Mouse (Mus musculus): ENCODE data around the gene C530008M17Rik. TPM values are rescaled to one million over a fixed set of nuclear protein-coding genes. Genes with fewer than 3 reads are reported as not detected.

C530008M17Rik gene
- total RNA-seq, 2 experiments from 2014 or later: 89.9 to 92.4 TPM

DNA sequence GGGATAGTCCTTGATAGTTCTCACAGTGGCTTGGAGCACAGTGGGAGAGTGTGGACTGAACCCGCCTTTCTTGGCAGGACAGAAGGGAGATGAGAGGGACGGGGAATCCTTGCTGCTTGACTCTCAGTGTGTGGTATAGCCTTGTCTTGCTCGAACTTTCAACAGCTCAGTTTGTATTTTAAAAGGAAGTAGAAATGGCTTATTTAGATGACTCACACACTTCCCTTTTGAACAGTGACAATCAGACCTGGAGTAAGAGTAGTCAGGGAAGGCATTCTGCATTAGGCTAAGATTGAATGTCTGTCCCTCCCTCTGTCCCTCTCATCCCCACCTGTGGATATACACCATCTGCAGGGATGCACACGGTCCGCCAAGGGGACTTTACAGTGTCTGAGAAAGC is 115.1 kb downstream of the C530008M17Rik start:
- no peak for DNase-seq (ENCODE audit: low spot score in 2 of 2)
- no peak for TF ChIP-seq CTCF (conservative IDR thresholded peaks at IDR 0.05)
- Histone ChIP-seq H3K4me3 (no peak overlapping the region), H3K27ac (no peak overlapping the region)

DNA sequence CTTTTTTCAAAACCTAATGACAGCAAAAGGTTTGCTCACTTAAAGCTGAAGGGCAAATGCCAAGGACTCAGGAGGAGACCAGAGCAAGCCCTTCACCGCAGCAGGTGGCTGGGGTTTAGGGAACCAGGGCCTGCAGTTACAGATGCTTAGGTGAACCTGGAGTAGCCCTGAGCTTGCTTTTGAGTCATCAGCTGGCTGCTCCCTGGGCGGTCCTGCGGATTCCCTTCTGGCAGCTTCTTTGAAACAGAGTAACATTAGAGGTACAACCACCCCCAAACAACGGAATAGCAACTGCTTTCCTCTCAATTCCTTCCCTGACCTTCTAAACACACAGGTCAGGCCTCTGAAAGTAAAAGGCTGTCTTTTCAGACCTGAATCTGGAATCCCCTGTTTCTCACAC is 116.5 kb downstream of the C530008M17Rik start:
- no peak for TF ChIP-seq CTCF (conservative IDR thresholded peaks at IDR 0.05)
- Histone ChIP-seq H3K4me3 (no peak overlapping the region), H3K27ac (no peak overlapping the region)
- no peak for DNase-seq (ENCODE audit: low spot score in 2 of 2)

DNA sequence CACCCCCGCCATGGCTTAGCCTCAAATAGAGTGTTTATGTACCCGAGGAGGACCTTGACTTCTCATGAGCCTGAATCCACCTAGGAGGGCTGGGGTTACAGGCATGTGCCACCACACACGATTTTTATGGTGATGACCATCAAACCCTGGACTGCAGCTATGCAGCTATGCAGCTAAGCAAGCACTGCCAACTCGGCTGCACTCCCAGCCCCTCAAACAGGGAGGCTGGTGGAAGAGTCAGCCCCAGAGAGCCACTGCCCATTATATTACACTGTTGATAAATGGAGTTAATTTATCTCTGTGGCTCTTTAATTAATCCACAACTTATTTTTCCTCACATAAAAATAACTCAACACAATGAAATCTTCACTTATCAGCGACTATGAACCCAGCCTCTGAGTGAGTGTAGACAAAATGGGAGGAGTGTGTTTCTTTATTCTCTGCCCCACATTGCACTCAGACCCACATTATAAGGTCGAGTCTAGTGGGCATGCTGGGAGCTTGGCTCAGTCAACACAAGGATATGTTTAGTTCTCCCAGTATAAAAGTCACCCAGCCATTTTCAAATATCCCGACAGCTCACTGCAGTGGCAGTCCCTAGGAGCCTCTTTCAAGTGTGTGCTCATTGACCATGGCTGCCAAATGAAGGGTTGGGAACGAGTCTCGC is 117.3 kb downstream of the C530008M17Rik start:
- TF ChIP-seq CTCF (conservative IDR thresholded peaks at IDR 0.05): no peak
- H3K27ac ChIP-seq: no peak overlapping the region
- H3K4me3 ChIP-seq: no peak overlapping the region
- no peak for DNase-seq (ENCODE audit: low spot score in 2 of 2)

DNA sequence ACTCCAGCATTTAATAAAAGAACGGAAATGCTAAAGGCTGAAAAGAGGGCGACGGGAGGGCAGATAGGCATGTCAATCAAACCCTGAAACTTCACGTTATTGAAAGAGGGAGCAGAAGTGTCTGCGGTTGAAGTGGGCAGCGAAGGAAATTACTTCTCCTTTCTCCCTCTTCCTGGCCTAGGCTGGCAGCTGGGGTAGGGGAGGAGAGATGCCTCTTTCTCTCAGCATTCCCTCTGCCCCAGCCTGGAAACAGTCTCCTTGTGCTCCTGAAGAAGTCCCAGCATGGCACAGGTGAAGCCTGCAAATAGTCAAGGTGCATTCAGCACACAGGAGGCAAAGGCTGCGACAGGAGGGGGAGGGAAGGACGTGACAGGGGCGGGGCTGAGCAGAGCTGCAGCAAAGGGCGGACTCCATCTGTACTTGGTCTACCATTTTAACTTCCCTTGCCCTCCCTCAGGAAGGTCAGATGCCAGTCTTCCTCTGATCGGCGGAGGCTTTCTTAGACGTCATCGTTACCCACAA is 122.8 kb downstream of the C530008M17Rik start:
- no peak for TF ChIP-seq CTCF (conservative IDR thresholded peaks at IDR 0.05)
- H3K4me3 ChIP-seq: no peak overlapping the region
- DNase-seq (ENCODE audit: low spot score in 2 of 2): no peak
- H3K27ac ChIP-seq: no peak overlapping the region

DNA sequence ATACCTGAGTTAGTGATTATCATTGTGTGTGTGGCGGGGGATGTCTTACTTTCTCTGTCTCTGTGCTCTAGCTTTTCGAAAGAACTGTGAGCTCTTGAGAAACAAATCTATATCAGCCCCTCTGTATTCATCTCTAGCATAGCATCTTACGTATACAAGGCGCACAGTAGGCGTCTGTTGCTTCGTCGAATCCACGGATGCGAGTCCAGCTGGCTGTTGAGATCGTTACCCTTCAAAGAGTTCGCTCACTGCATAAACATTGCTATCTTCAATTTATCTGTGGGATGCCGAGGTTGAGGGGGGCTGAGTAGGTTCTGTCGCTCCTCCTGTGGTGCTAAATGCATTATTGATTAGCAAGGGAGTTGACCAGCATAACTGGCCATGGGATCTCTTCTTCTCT is 125.6 kb downstream of the C530008M17Rik start:
- no peak for DNase-seq (ENCODE audit: low spot score in 2 of 2)
- TF ChIP-seq CTCF (conservative IDR thresholded peaks at IDR 0.05): no peak
- Histone ChIP-seq H3K4me3 (no peak overlapping the region), H3K27ac (peak overlapping the region; percentile 12; the same call in 1 of the 2 replicates)

DNA sequence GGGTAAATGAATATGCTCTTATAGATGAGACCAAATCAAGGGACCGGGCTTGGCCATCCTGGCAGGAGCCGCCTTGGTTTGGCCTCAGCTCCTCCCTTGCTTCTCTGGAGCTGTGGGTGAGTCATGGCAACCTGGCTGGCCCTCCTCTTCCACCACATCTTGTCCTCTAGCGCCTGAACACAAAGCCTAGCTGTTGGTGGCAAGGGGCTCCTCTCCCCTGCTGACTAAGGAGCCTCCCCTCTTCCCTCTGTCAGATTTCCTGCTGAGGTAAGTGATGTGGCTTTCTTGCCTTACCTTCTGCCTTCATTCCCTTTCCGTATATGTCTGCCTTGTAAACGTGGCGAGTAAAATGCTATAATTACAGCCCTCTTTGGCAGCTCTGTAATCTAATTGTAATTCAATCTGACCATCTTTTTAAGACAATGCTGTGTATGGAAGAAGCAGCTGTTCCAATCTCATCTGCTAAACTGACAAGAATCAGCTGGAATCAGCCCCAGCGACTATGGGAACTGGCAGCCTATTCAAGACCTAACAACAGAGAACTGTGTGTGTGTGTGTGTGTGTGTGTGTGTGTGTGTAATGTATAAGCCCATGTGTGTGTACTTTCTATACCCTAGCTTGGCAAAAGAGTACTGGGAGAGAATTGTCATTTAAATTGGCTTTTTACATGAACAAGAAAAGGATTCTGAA is 126.2 kb downstream of the C530008M17Rik start:
- H3K4me3 ChIP-seq: no peak overlapping the region
- no peak for TF ChIP-seq CTCF (conservative IDR thresholded peaks at IDR 0.05)
- peak overlapping the region; percentile 12; the same call in 1 of the 2 replicates for H3K27ac ChIP-seq
- no peak for DNase-seq (ENCODE audit: low spot score in 2 of 2)

DNA sequence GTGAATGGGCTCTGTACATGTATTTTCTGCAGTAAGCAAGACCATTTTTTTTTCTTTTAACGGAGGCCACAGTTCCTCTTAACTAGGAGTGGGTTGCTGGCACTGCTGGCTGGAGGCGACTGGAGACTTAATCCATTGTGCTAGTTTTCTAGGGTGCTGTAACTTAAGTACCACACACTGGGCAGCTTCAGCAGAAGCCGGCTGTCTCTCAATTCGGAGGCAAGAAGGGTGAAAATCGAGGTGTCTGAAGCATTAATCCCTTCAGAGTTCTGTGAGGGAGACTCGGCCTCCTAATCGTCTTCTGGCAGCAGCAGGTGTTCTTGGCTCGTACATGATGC is 126.8 kb downstream of the C530008M17Rik start:
- Histone ChIP-seq H3K4me3 (no peak overlapping the region), H3K27ac (no peak overlapping the region)
- DNase-seq (ENCODE audit: low spot score in 2 of 2): no peak
- no peak for TF ChIP-seq CTCF (conservative IDR thresholded peaks at IDR 0.05)

DNA sequence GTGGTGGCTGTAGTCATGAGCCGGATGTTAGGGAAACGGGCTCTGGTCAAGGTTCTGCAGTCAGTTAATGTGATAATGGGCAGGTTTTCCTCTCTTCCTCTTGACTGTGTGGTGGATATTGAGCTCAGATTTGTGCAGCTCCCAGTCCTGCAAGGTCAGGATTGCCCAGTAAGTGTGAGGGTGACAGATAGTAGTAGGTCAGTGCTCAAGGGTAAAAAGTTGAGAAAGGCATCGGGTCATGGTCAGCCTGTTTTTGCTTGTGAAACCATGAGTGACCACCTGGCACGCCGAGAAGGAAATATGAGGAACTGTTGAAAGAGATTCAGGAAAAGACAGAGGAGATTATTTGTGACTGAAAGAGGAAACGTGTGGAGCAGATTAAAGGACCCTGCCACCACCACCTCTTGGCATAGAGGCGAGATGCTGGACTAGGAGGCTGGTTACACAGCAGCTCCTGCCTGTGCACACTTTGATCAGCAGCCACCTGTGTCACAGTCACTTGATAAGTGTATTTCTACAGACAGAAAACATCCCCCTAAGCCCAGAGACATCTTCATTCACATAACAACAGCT is 127.9 kb downstream of the C530008M17Rik start:
- Histone ChIP-seq H3K27ac (no peak overlapping the region), H3K4me3 (no peak overlapping the region)
- DNase-seq (ENCODE audit: low spot score in 2 of 2): no peak
- TF ChIP-seq CTCF (conservative IDR thresholded peaks at IDR 0.05): no peak

DNA sequence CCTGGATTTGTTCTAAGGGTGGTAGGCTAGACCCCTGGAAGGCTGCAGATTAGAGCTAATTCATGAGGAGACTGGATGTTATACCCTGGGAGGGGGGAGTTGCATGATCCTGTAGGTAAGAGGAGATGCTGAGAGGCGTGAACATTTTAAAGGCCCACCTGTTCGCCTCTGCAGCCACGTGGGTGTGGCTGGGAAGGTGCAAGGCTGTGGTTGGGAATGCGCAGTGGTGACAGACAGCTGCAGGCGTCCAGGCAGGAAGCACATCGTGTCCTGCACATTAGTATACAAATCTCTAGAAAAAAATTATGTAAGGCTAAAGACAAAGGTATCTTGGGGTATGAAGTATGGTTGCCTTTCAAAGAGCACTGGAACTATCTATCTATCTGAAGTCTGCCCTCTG is 128.7 kb downstream of the C530008M17Rik start:
- H3K27ac ChIP-seq: no peak overlapping the region
- no peak overlapping the region for H3K4me3 ChIP-seq
- no peak for DNase-seq (ENCODE audit: low spot score in 2 of 2)
- no peak for TF ChIP-seq CTCF (conservative IDR thresholded peaks at IDR 0.05)

DNA sequence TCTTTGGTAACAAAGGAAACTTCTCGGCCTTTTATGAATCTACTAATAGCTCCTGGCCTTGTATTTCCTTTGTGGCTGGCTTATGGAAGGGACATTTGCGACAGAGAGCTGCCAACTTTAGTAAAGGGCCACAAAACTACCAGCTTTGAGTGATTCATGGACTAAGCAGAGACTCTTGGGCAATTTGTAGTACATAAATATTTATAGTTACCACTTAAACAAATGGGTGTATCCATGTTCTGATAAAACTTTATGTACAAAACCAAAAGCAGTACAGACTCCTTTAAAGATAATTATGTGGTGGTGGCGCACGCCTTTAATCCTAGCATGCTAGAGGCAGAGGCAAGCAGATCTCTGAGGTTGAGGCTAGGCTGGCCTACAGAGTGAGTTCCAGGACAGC is 133.6 kb downstream of the C530008M17Rik start:
- TF ChIP-seq CTCF (conservative IDR thresholded peaks at IDR 0.05): no peak
- no peak overlapping the region for H3K4me3 ChIP-seq

DNA sequence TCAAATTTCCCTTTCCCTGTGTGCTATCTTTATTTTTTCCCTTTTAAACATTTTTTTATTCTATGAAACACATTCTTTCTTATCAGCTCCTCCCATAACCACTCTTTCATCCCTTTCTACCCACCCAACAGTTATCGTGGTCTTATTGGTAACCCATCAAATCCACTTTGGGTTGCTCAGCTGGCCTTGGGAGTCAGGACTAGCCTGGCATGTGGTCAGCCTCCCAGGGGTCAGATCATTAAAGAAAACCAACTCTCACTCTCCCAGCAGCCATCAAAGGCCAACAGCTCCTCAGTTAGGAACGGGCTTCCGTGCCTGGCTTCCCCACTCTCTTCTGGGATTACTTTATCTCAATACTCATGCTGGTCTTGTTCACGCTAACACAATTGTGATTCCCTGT is 135.0 kb downstream of the C530008M17Rik start:
- H3K4me3 ChIP-seq: no peak overlapping the region
- no peak for TF ChIP-seq CTCF (conservative IDR thresholded peaks at IDR 0.05)
- H3K27ac ChIP-seq: no peak overlapping the region
- no peak for DNase-seq (ENCODE audit: low spot score in 2 of 2)

More for the DNA sequence above, 133.6 kb downstream of the C530008M17Rik start:
- no peak for DNase-seq (ENCODE audit: low spot score in 2 of 2)
- H3K27ac ChIP-seq: no peak overlapping the region

DNA sequence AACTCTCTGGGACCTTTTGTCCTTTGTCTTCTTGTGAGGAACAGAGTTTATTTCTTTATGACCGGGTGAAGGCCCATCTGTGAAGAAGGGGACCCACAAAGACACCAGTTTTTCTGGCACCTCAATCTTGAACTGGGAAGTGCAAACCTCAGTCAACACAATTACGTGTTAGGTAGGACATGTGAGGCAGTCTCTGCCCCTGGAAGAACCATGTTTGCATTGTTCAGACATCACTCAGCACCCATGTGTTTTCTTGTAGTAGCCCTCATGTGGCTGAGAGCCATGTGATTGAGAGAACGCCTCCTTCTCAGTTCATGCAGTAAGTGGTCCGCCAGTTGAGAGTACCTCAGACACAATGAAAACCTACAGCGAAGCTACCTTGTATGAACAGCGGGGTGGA is 136.4 kb downstream of the C530008M17Rik start:
- H3K4me3 ChIP-seq: no peak overlapping the region

DNA sequence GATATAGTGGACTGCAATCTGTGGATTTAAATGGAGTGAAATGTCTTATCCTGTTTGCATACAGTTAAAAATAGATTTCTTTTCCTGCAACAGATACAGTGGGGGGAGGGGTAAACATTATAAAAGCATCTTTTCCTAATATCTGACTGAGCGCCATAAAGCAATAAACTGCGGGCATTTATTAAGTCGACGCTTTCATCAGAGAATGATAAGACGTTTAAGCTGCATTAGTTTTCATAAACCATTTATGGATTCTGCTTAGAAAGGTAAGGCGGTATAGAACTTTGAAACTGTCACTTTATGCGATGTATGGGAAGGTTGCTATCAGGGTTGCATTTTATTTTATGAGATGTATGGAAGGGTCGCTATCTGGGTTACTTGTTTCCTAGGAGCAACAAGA is 141.7 kb downstream of the C530008M17Rik start:
- no peak for DNase-seq (ENCODE audit: low spot score in 2 of 2)
- TF ChIP-seq CTCF (conservative IDR thresholded peaks at IDR 0.05): no peak
- Histone ChIP-seq H3K4me3 (no peak overlapping the region), H3K27ac (no peak overlapping the region)

More for the DNA sequence above, 136.4 kb downstream of the C530008M17Rik start:
- no peak for TF ChIP-seq CTCF (conservative IDR thresholded peaks at IDR 0.05)
- no peak for DNase-seq (ENCODE audit: low spot score in 2 of 2)
- H3K27ac ChIP-seq: no peak overlapping the region
